Mouse (Mus musculus) heart, postnatal 10 days (tissue): Measurements from ENCODE around the gene Gm28539. TPM values are rescaled to one million over a fixed set of nuclear protein-coding genes. Genes with fewer than 3 reads are reported as not detected.
"Not testable (repeated sequence)": the region's sequence is repeated elsewhere in the genome, so short reads cannot be mapped to it uniquely, and the experiment has no call there.

Source experiments
- DNase-seq, 2 experiments: peaks; one replicate each; pipeline ENCODE4 v3.0.0; 2021
- intact Hi-C: fragments of 180-260 bp; cut with DNase I; formaldehyde crosslinking; loops from one replicate; pipeline ENCODE4 v1.15.1; 2025
- total RNA-seq, 2 experiments: library from RNA; stranded (reverse); gene quantifications; 2 replicates each; pipeline ENCODE4 v1.2.3; 2021

The Gm28539 gene
- total RNA-seq, 2 experiments from 2014 or later: 1.2 to 1.5 TPM

DNA sequence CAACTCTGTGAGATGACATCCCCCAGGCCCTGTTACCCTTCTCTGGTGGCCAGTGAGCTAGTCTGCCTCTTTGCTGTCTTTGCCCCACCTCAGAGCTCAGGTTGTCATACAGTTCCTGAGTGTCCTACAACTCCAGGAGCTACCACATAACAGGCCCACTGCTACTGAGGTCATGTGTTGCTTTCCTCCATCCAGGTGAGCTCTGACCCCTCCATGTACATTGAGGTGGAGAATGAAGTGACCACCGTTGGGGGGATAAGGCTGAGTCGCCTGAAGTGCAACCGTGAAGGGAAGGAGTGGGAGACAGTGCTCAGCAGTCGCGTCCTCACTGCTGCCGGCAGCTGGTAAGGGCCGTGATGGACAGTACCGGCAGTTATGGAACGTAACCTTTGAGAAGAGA, 112.6 kb downstream of the Gm28539 start:
- DNase-seq: no peak
- intact Hi-C loops: no loop called here

- intact Hi-C loops: no loop called here
- no peak for DNase-seq
These were observed 114.0 kb downstream of the Gm28539 start for GRCm38 (mm10) chr16:18950351-18950750.

GRCm38 (mm10) chr16:18952813-18953212, 116.4 kb downstream of the Gm28539 start:
- DNase-seq: no peak
- intact Hi-C loops: no loop called here

DNA sequence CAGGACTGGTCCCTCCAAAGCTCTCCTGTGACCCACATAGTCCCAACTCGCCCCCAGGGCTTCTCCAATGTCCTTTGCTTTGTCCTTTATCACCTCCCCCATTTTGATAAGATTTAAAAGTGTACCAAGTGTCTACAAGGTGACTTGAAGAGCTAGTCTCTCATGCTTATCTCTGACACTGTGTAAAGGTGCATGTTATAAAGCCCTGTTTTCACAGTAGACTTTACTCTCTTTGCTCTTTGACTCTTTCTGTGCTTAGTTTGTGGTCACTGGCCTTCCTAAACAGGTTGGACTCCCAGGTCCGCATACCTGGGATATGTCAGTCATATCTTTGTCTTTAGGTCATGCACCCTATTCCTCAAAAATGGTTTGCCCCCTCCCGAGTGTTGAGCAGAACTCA, 118.7 kb downstream of the Gm28539 start:
- intact Hi-C loops: no loop called here

GRCm38 (mm10) chr16:18963486-18963885, 127.1 kb downstream of the Gm28539 start:
- no peak for DNase-seq
- intact Hi-C loops: no loop called here

More for the DNA sequence above, 118.7 kb downstream of the Gm28539 start:
- no peak for DNase-seq

DNA sequence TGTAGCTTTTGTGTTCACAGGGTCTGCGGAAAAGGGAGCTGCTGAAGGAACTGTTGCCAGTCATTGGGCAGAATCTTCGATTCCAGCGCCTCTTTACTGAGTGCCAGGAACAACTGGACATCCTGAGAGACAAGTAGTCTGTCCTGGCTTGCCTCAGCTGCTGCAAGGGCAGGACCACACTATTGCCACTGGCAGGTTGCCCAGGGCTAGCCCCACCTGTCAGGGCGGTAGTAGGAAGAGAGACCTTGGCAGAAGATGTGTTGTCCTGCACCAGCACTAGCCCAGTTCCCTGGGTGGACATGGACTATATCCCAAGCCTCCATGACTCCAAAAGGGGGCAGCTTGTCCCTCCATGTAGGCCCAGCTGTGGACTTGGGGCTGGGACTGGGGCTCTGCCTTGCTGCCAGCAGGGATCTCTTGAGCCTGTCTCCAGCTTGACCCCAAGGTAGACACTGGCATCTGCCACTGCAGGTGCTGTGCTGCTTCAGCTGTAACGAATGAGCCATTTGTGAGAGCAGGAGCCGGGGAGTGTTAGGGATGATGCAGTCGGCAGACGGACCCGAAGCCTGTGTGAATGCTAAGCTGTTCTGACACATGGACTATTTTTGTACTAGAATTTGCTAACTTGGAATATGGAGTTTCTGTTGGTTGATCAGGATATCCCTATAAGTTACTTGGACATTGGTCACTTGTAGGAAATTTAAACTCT, 133.2 kb downstream of the Gm28539 start:
- intact Hi-C loops: no loop called here
- DNase-seq: no peak

- intact Hi-C loops: no loop called here
These were observed 134.5 kb downstream of the Gm28539 start for GRCm38 (mm10) chr16:18970837-18971236.

DNA sequence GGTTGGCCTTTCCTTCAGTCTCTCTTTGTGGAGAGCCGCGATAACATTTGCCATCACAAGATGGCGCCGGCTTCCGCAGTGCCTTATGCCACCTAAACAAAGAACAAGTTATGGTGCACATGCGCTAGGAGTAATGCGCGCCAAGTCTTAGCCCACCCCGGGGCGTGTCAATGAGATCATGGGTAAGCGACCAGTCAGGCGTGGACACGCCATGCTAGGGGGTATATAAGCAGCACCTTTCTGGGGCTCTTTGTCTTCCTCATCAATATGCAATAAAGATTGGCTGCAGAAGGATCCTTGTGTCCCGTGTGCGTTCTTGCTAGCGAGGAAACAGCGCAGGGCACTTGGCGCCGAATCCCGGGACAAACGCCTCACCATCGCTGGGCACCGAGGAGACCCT, 139.3 kb downstream of the Gm28539 start:
- DNase-seq, intact Hi-C loops: not testable (repeated sequence)

More at GRCm38 (mm10) chr16:18970837-18971236, 134.5 kb downstream of the Gm28539 start:
- no peak for DNase-seq

DNA sequence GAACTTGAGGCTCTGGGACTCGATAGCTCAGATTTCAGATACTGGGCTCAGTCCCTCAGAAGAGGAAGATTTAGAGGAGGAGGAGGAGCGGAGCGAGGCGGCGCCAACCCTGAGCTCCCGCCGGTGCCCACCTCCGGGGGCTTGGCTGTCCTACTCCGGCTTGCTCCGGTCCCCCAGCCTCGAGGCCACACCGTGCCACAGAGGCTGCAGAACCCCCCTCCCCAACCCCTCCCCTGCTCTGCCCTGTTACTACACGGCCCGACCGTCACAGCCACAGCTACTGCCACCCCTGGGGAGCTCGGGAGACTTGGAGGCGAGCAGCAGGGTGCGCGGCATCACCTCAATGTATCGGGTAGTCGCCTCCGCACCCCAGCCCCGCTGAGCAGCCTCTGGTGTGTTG, 139.9 kb downstream of the Gm28539 start:
- no peak for DNase-seq
- intact Hi-C loops: no loop called here

DNA sequence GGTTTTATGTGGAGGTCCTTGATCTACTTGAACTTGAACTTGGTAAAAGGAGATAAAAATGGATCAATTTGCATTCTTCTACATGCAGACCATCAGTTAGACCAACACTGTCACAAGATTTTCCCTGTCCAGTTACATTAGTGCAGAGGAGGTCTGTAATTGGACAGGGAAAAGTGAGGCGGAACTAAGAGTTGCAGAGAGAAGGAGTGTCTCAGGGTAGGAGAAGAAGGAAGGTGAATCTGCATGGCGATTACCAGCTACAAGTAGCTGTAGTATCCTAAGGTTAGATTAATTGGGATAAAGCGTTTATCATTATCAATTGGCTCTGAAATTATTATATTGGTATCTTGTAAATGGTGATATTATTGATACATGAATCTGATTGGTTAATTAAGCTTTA, 150.0 kb downstream of the Gm28539 start:
- intact Hi-C loops: no loop called here
- no peak for DNase-seq

DNA sequence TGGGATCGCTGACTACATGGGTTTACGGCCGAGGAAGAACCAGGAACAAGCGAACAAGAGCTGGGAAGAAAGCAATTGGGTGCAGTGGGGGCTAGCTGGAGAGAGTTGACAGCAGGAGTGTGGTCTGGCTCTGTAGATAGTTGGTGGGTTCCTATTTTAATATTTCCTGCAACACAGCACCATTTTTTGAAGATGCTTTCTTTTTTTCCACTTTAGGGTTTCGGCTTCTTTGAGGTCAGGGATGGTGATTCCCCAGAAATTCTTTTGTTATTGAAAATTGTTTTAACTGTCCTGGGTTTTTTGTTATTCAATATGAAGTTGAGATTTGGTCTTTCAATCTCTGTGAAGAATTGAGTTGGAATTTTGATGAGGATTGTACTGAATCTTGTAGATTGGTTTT, 150.5 kb downstream of the Gm28539 start:
- no peak for DNase-seq
- intact Hi-C loops: no loop called here

- intact Hi-C loops, DNase-seq: not testable (repeated sequence)
These were observed 166.4 kb downstream of the Gm28539 start for GRCm38 (mm10) chr16:19002610-19003389.

- intact Hi-C loops: no loop called here
- DNase-seq: no peak
These were observed 167.4 kb downstream of the Gm28539 start for GRCm38 (mm10) chr16:19003757-19004156.

DNA sequence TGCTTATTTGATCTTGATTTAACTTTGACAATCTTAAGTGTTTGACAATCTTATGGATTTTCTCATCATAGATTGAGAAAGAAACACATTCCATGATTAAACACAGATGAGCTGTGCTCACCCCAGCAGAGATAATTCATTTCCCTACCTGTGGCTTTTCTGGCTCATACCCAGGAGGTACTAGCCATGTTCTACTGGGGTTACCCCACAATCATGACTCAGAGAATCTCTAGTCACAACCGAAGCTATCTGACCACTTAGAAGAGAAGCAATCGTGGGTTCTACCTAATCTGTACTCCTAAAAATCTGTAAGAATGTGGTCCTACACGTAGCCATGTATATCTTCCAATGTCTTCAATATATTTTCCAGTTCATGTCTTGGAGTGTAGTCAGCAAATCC, 168.9 kb downstream of the Gm28539 start:
- no peak for DNase-seq
- intact Hi-C loops: no loop called here

Other genes starting within 250 kb of the Gm28539 start
- gene Tbx1, start 245.9 kb upstream of the Gm28539 start, total RNA-seq: 1 to 10 TPM in 1 of 2 experiments, under 1 TPM in 1; 0.57 to 1.1 TPM
- 1 to 10 TPM in 1 of 2 experiments, under 1 TPM in 1; 0.77 to 1.2 TPM for gene Gp1bb, start 214.2 kb upstream of the Gm28539 start, total RNA-seq
- gene Gm49601, start 210.2 kb upstream of the Gm28539 start, total RNA-seq: 1 to 10 TPM; 2.2 to 4.1 TPM
- 10 to 100 TPM; 11.3 to 11.6 TPM for gene Sept5, start 206.6 kb upstream of the Gm28539 start, total RNA-seq
- 10 to 100 TPM; 79.8 to 90.1 TPM for gene Cldn5, start 59.7 kb upstream of the Gm28539 start, total RNA-seq
- 10 to 100 TPM; 65.5 to 69.2 TPM for gene Ufd1, start 24.8 kb upstream of the Gm28539 start, total RNA-seq
- gene Cdc45, start 24.6 kb upstream of the Gm28539 start, total RNA-seq: 1 to 10 TPM; 8.6 to 9.9 TPM
- gene 2510002D24Rik, start within 50 bp of the Gm28539 start, total RNA-seq: 10 to 100 TPM; 20.3 to 20.8 TPM
- gene Mrpl40, start 40.3 kb downstream of the Gm28539 start, total RNA-seq: 10 to 100 TPM; 57.0 to 60.1 TPM
- gene Hira, start 40.5 kb downstream of the Gm28539 start, total RNA-seq: 10 to 100 TPM; 34.3 to 35.7 TPM